Mouse (Mus musculus): ENCODE results near the gene Rab35.

DNA sequence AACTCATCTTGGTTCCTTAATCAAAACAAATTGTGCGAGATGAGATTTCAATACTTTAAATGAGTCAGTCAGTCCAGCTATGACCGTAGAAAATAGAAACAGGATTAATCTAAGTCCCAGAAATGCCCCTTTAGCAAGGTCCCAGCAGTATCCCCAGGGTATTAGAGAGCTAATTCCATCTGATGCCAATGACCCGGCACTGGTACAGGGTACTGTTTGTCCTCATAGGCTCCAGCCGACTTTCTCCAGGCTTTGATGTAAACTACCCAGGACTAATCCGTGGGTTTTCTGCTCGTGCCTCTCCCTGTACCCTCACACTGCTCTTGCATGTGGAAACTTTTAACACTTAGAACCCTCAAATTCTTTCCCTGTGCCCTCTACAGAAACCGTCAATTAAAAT lies 55.0 kb downstream of the Rab35 start:
- TF ChIP-seq CTCF (IDR thresholded peaks at IDR 0.05; ENCODE audit: control insufficient read depth, insufficient read depth, insufficient read length): no peak
- no peak for TF ChIP-seq MYOG (IDR thresholded peaks at IDR 0.05; ENCODE audit: control insufficient read depth, extremely low read depth, insufficient read length)
- TF ChIP-seq MAX (IDR thresholded peaks at IDR 0.05): no peak
